In genomic region chr7:143286532-143287290, GRCm38 (mm10) we compare ENCODE assay signal across 16 mouse cellular contexts.
DNase-seq lines count a peak whose midpoint lies in the region; ATAC-seq lines count a peak whose summit lies in the region.
"Had no signal": no experiment of that assay in that cellular context is flagged by ENCODE, and none has a peak within 500 bp of the region (broad histone marks: within the 10 kb centered on the region; RNA-seq: fewer than 3 reads in every experiment).

No protein-coding gene starts in this region.

- H3K4me3 ChIP-seq in kidney, embryonic 14.5 days (ENCODE audit: low read length) = no peak overlapping the region
- no peak overlapping the region for H3K4me3 ChIP-seq in liver, embryonic 15.5 days (replicated peaks)
- H3K4me3 ChIP-seq: forebrain, embryonic 15.5 days; hindbrain, embryonic 13.5 days; limb, embryonic 10.5 days; lung, embryonic 15.5 days had no signal

- no peak overlapping the region for H3K4me2 ChIP-seq in kidney, embryonic 14.5 days (replicated peaks; ENCODE audit: low read depth, low read length)
- no peak overlapping the region for H3K4me2 ChIP-seq in liver, embryonic 15.5 days
- H3K4me2 ChIP-seq: forebrain, embryonic 15.5 days; hindbrain, embryonic 13.5 days; lung, embryonic 15.5 days had no signal

- peaks cover 20% of the 10 kb centered on the region for H3K4me1 ChIP-seq in kidney, embryonic 14.5 days (ENCODE audit: control insufficient read depth, insufficient read depth, low read length)
- H3K4me1 ChIP-seq in liver, embryonic 15.5 days (replicated peaks) = peaks cover 83% of the 10 kb centered on the region

- 49% methylated on average over 8 of the region's 8 CpGs for WGBS in kidney, embryonic 14.5 days
- 64% methylated on average over 8 of the region's 8 CpGs for WGBS in liver, embryonic 15.5 days (ENCODE audit: insufficient replicate concordance)

- no peaks in the 10 kb centered on the region for H3K36me3 ChIP-seq in kidney, embryonic 14.5 days (ENCODE audit: control insufficient read depth, insufficient read depth, low read length)
- H3K36me3 ChIP-seq in liver, embryonic 15.5 days (replicated peaks) = no peaks in the 10 kb centered on the region
- H3K36me3 ChIP-seq: forebrain, embryonic 15.5 days; hindbrain, embryonic 13.5 days; lung, embryonic 15.5 days had no signal

- H3K9ac ChIP-seq in kidney, embryonic 14.5 days (ENCODE audit: low read depth, low read length) = no peak overlapping the region
- no peak overlapping the region for H3K9ac ChIP-seq in liver, embryonic 15.5 days
- H3K9ac ChIP-seq: forebrain, embryonic 15.5 days; hindbrain, embryonic 13.5 days; lung, embryonic 15.5 days had no signal

- no peak for ATAC-seq in kidney, embryonic 14.5 days (ENCODE audit: low FRiP score, low TSS enrichment)
- ATAC-seq in liver, embryonic 15.5 days (ENCODE audit: insufficient read depth) = peak; percentile 78
- ATAC-seq: forebrain, embryonic 15.5 days had no signal

- H3K27ac ChIP-seq in kidney, embryonic 14.5 days (ENCODE audit: low read depth, low read length) = no peak overlapping the region
- peak overlapping the region; percentile 55 for H3K27ac ChIP-seq in liver, embryonic 15.5 days (replicated peaks)
- H3K27ac ChIP-seq: forebrain, embryonic 15.5 days; hindbrain, embryonic 13.5 days; limb, embryonic 10.5 days; lung, embryonic 15.5 days had no signal

- DNase-seq in kidney, adult 11 months = peak; percentile 38
- DNase-seq in adrenal gland, postnatal 36 days = peak; percentile 35 to 66
- peak; percentile 19 for DNase-seq in kidney, postnatal 14 days
- DNase-seq in lung, postnatal 4 days = no peak
- DNase-seq in gastrocnemius, adult 18-20 months (ENCODE audit: low spot score) = no peak
- DNase-seq: cerebellum, postnatal 14 days; gastrocnemius, postnatal 10 days; heart, postnatal 10 days; retina, postnatal 1 day; thymus, adult 2 months had no signal

- H3K27me3 ChIP-seq in kidney, embryonic 14.5 days (ENCODE audit: control insufficient read depth, insufficient read depth, low read length) = no peaks in the 10 kb centered on the region
- H3K27me3 ChIP-seq in liver, embryonic 15.5 days = no peaks in the 10 kb centered on the region
- H3K27me3 ChIP-seq: hindbrain, embryonic 13.5 days; lung, embryonic 15.5 days had no signal

- H3K9me3 ChIP-seq in kidney, embryonic 14.5 days (ENCODE audit: control insufficient read depth, low read length) = no peaks in the 10 kb centered on the region
- no peaks in the 10 kb centered on the region for H3K9me3 ChIP-seq in liver, embryonic 15.5 days (replicated peaks)
- H3K9me3 ChIP-seq: forebrain, embryonic 15.5 days; hindbrain, embryonic 13.5 days; limb, embryonic 10.5 days; lung, embryonic 15.5 days had no signal

Comparison
In these comparisons a context has a peak if more than half of its experiments do, and no peak if none do; other contexts are left out.
1. DNase-seq: peak in kidney, adult 11 months (single experiment), adrenal gland, postnatal 36 days (2 of 2) and kidney, postnatal 14 days (single experiment); none in lung, postnatal 4 days (0 of 2) and gastrocnemius, adult 18-20 months (single experiment).